Mouse (Mus musculus): ENCODE measurements at regions not wholly inside any gene's neighbourhood (a gene's known extent, or its start where the extent isn't known, plus 50 kb on each side); places are given as distances from the start of the nearest gene placed in this dataset.

DNA sequence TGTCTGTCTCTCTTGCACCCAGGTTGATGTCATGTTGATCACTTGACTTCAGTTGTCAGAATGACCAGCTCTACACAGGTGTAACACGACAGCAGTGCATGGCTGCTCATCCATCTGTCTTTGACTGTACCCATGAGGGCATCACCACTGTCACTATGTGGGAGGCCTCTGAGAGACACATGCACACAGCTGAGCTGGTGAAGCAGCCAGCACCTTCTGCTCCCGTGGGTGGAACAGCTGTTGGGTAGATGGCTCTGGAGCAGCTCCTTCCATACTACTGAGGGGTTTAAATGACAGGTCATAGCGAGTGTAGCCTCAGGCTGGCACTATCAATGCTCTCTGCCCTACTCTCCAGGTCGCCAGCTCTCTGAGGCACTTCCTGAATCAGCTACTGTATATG, 301.9 kb downstream of the Hs3st3b1 start:
- Histone ChIP-seq H3K36me3 (ENCODE audit: control insufficient read depth, insufficient read depth) (no peaks in the 10 kb centered on the region), H3K4me2 (ENCODE audit: low read depth) (no peak overlapping the region), H3K79me2 (ENCODE audit: control insufficient read depth, insufficient read depth) (no peaks in the 10 kb centered on the region), H3K4me3 (no peak overlapping the region), H3ac (ENCODE audit: control insufficient read depth, insufficient read length) (no peak overlapping the region), H3K27me3 (ENCODE audit: control insufficient read depth, insufficient read depth, insufficient read length) (no peaks in the 10 kb centered on the region)
- TF ChIP-seq MYOG (IDR thresholded peaks at IDR 0.05; ENCODE audit: control insufficient read depth in 1 of 3, insufficient read depth in 1 of 3, insufficient read length in 2 of 3, low read depth in 2 of 3) (peak; percentile 3 to 94 (median 79)), MYOD1 (IDR thresholded peaks at IDR 0.05; ENCODE audit: control insufficient read depth in 1 of 3, insufficient read length in 2 of 3, low read depth in 2 of 3) (peak; percentile 70 to 100 (median 96)), E2F4 (IDR thresholded peaks at IDR 0.05; ENCODE audit: insufficient read depth) (no peak), TCF3 (IDR thresholded peaks at IDR 0.05; ENCODE audit: insufficient read length, low read depth) (peak; percentile 51), POLR2AphosphoS2 (IDR thresholded peaks at IDR 0.05; ENCODE audit: insufficient read length, low read depth) (no peak), CEBPB (IDR thresholded peaks at IDR 0.05; ENCODE audit: insufficient read depth, poor library complexity, severe bottlenecking) (no peak), TCF12 (IDR thresholded peaks at IDR 0.05; ENCODE audit: insufficient read depth, poor library complexity, severe bottlenecking) (peak; percentile 86)

DNA sequence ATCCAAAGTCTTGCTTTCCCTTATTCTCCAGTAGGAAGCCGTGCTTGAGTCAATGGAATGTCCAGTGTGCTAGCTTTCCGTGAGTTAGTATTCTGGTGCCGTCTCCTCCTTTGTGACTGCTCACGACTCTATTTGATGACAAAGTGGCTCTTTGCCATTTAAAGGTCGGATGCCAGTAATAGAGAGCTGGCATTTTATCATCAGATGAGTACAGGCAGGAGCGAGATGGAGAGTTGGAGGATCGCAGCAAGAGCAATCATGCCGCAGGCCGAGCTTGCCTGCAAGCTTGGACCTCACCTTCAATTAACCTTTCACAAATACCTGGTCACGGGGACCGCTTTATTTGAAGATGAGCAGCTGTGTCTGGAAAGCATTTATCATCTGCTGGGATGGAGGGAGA, 291.8 kb downstream of the Hs3st3b1 start:
- TF ChIP-seq REST (IDR thresholded peaks at IDR 0.05; ENCODE audit: insufficient read depth, insufficient read length) (no peak), MYOD1 (IDR thresholded peaks at IDR 0.05; ENCODE audit: control insufficient read depth in 1 of 3, insufficient read length in 2 of 3, low read depth in 2 of 3) (no peak), POLR2A (IDR thresholded peaks at IDR 0.05; ENCODE audit: insufficient read length, low read depth) (no peak), CEBPB (IDR thresholded peaks at IDR 0.05; ENCODE audit: insufficient read depth, poor library complexity, severe bottlenecking) (no peak), MYOG (IDR thresholded peaks at IDR 0.05; ENCODE audit: control insufficient read depth in 1 of 3, insufficient read depth in 1 of 3, insufficient read length in 2 of 3, low read depth in 2 of 3) (no peak), TCF12 (IDR thresholded peaks at IDR 0.05; ENCODE audit: insufficient read depth, poor library complexity, severe bottlenecking) (no peak), MAX (IDR thresholded peaks at IDR 0.05; ENCODE audit: low read depth) (no peak), POLR2AphosphoS2 (IDR thresholded peaks at IDR 0.05; ENCODE audit: insufficient read length, low read depth) (no peak), E2F4 (IDR thresholded peaks at IDR 0.05; ENCODE audit: insufficient read depth) (no peak), TCF3 (IDR thresholded peaks at IDR 0.05; ENCODE audit: insufficient read length, low read depth) (no peak), SRF (IDR thresholded peaks at IDR 0.05; ENCODE audit: control insufficient read depth, insufficient read length, low read depth) (no peak), USF1 (IDR thresholded peaks at IDR 0.05; ENCODE audit: low read depth) (no peak)
- Histone ChIP-seq H3K79me2 (ENCODE audit: control insufficient read depth, insufficient read depth) (no peaks in the 10 kb centered on the region), H3ac (ENCODE audit: control insufficient read depth, insufficient read length) (no peak overlapping the region)

DNA sequence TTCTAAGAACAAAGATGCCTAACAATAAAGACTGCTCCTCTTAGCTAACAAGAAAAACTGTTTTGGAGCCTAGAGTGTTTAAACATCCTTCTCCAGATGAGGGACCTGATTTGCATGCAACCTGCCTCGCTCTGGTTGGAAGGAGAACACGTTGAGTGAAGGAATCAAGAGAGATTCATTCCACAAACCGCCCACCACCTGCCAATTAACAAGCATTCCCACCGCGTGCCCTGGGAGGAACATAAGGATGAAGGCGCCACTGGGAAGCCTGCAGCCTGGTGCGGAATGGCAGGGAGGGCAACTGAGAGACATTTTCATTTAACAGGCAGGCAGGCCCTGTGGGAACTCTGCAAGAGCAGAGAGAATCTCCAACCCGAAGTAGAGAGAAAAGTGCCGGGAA, 265.0 kb downstream of the Hs3st3b1 start:
- H3K79me2 ChIP-seq (ENCODE audit: control insufficient read depth, insufficient read depth) = no peaks in the 10 kb centered on the region
- H3ac ChIP-seq (ENCODE audit: control insufficient read depth, insufficient read length) = no peak overlapping the region
- TF ChIP-seq MYOD1 (IDR thresholded peaks at IDR 0.05; ENCODE audit: control insufficient read depth in 1 of 3, insufficient read length in 2 of 3, low read depth in 2 of 3) (no peak), CEBPB (IDR thresholded peaks at IDR 0.05; ENCODE audit: insufficient read depth, poor library complexity, severe bottlenecking) (no peak), MAX (IDR thresholded peaks at IDR 0.05; ENCODE audit: low read depth) (no peak), TCF12 (IDR thresholded peaks at IDR 0.05; ENCODE audit: insufficient read depth, poor library complexity, severe bottlenecking) (no peak), REST (IDR thresholded peaks at IDR 0.05; ENCODE audit: insufficient read depth, insufficient read length) (no peak), POLR2A (IDR thresholded peaks at IDR 0.05; ENCODE audit: insufficient read length, low read depth) (no peak), USF1 (IDR thresholded peaks at IDR 0.05; ENCODE audit: low read depth) (no peak), E2F4 (IDR thresholded peaks at IDR 0.05; ENCODE audit: insufficient read depth) (no peak), TCF3 (IDR thresholded peaks at IDR 0.05; ENCODE audit: insufficient read length, low read depth) (no peak), SRF (IDR thresholded peaks at IDR 0.05; ENCODE audit: control insufficient read depth, insufficient read length, low read depth) (no peak), MYOG (IDR thresholded peaks at IDR 0.05; ENCODE audit: control insufficient read depth in 1 of 3, insufficient read depth in 1 of 3, insufficient read length in 2 of 3, low read depth in 2 of 3) (no peak), POLR2AphosphoS2 (IDR thresholded peaks at IDR 0.05; ENCODE audit: insufficient read length, low read depth) (no peak)
- no peak overlapping the region for H3K4me2 ChIP-seq (ENCODE audit: low read depth)
- H3K4me3 ChIP-seq = no peak overlapping the region
- no peaks in the 10 kb centered on the region for H3K36me3 ChIP-seq (ENCODE audit: control insufficient read depth, insufficient read depth)
- no peaks in the 10 kb centered on the region for H3K27me3 ChIP-seq (ENCODE audit: control insufficient read depth, insufficient read depth, insufficient read length)

More for the DNA sequence above, 291.8 kb downstream of the Hs3st3b1 start:
- H3K4me3 ChIP-seq = no peak overlapping the region
- H3K4me2 ChIP-seq (ENCODE audit: low read depth) = no peak overlapping the region
- H3K27me3 ChIP-seq (ENCODE audit: control insufficient read depth, insufficient read depth, insufficient read length) = no peaks in the 10 kb centered on the region
- no peaks in the 10 kb centered on the region for H3K36me3 ChIP-seq (ENCODE audit: control insufficient read depth, insufficient read depth)

DNA sequence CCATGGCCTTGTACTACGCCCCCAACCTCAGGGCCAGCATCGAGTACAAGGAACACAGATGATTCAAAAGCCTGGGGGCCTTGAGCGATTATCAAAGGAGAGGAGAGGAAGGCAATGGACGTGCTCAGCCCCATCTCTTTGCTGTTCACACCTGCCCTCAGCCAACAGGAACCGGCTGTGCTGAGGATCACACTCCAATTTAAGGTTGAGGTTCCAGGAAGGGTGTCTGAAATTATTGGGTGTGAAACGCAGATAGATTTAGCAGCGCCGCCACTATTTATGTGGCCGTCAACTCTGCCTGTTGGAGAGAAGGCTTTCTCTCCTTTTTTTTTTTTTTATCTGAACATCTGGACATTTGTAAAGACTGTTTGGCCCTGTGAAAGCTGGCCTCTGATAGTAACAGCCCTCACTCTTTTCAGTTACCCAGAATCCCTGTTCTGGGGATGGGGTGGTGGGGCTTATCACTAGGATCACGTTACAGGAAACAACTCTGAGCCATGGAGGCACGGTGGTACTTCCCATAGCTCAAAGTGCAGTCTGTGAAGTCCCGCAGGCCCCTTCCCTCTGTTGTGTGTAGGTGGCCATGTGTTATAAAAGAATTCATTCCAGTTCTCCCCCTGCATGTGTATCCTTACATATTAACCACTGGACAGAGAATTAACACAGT, 256.7 kb downstream of the Hs3st3b1 start:
- Histone ChIP-seq H3K36me3 (ENCODE audit: control insufficient read depth, insufficient read depth) (no peaks in the 10 kb centered on the region), H3K4me3 (no peak overlapping the region), H3K79me2 (ENCODE audit: control insufficient read depth, insufficient read depth) (no peaks in the 10 kb centered on the region), H3K27me3 (ENCODE audit: control insufficient read depth, insufficient read depth, insufficient read length) (no peaks in the 10 kb centered on the region), H3ac (ENCODE audit: control insufficient read depth, insufficient read length) (no peak overlapping the region), H3K4me2 (ENCODE audit: low read depth) (no peak overlapping the region)
- TF ChIP-seq TCF3 (IDR thresholded peaks at IDR 0.05; ENCODE audit: insufficient read length, low read depth) = no peak
- TF ChIP-seq POLR2A (IDR thresholded peaks at IDR 0.05; ENCODE audit: insufficient read length, low read depth) = no peak
- TF ChIP-seq MAX (IDR thresholded peaks at IDR 0.05; ENCODE audit: low read depth) = no peak
- TF ChIP-seq CEBPB (IDR thresholded peaks at IDR 0.05; ENCODE audit: insufficient read depth, poor library complexity, severe bottlenecking) = no peak
- no peak for TF ChIP-seq MYOD1 (IDR thresholded peaks at IDR 0.05; ENCODE audit: control insufficient read depth in 1 of 3, insufficient read length in 2 of 3, low read depth in 2 of 3)
- no peak for TF ChIP-seq POLR2AphosphoS2 (IDR thresholded peaks at IDR 0.05; ENCODE audit: insufficient read length, low read depth)
- no peak for TF ChIP-seq TCF12 (IDR thresholded peaks at IDR 0.05; ENCODE audit: insufficient read depth, poor library complexity, severe bottlenecking)
- no peak for TF ChIP-seq REST (IDR thresholded peaks at IDR 0.05; ENCODE audit: insufficient read depth, insufficient read length)
- TF ChIP-seq E2F4 (IDR thresholded peaks at IDR 0.05; ENCODE audit: insufficient read depth) = no peak
- no peak for TF ChIP-seq MYOG (IDR thresholded peaks at IDR 0.05; ENCODE audit: control insufficient read depth in 1 of 3, insufficient read depth in 1 of 3, insufficient read length in 2 of 3, low read depth in 2 of 3)

All from myocyte (in vitro differentiated cells).